Mouse (Mus musculus) olfactory bulb, adult 2 months (tissue): Measurements from ENCODE around the gene Sesn3. TPM values are rescaled to one million over a fixed set of nuclear protein-coding genes. Genes with fewer than 3 reads are reported as not detected.

ENCODE experiments used
- H3K27ac ChIP-seq: fragments of 200-500 bp; 2 replicates; pipeline ENCODE4 v1.5.1; 2012; ENCODE audit warnings: low read depth, low read length; ENCODE audit not compliant: insufficient read depth
- H3K4me1 ChIP-seq: fragments of 200-500 bp; 2 replicates; pipeline ENCODE4 v1.6.1; 2012; ENCODE audit warnings: low read length; ENCODE audit not compliant: control insufficient read depth, insufficient read depth
- H3K4me3 ChIP-seq: fragments of 200-500 bp; 2 replicates; pipeline ENCODE4 v1.5.1; 2012; ENCODE audit warnings: mild to moderate bottlenecking, low read depth, low read length, moderate library complexity; ENCODE audit not compliant: insufficient read depth
- CTCF ChIP-seq: fragments of 200-500 bp; IDR thresholded peaks from 2 replicates; pipeline ENCODE4 v1.5.1; 2012; ENCODE audit warnings: low read depth, mild to moderate bottlenecking, low read length, moderate library complexity; ENCODE audit not compliant: insufficient read depth
- POLR2A ChIP-seq: fragments of 200-500 bp; IDR thresholded peaks from 2 replicates; pipeline ENCODE4 v1.6.1; 2012; ENCODE audit warnings: mild to moderate bottlenecking, low read depth, low read length, moderate library complexity; ENCODE audit not compliant: insufficient read depth
- WGBS: fragments of 180-500 bp; shearing (Covaris S2); methylation state at CpG from one replicate; pipeline ENCODE4 v1.1.7; 2018; 5-methylcytosine and 5-hydroxymethylcytosine counted together
- polyA plus RNA-seq: library from polyadenylated mRNA; stranded (reverse); fragments of >200 nt; gene quantifications from 2 replicates; pipeline ENCODE4 v1.2.4, GENCODE M21; 2012; ENCODE audit warnings: low replicate concordance; ENCODE audit not compliant: missing spikeins, insufficient read depth, insufficient read length

Sesn3 gene
- polyA plus RNA-seq, 1 experiment = 243 TPM

GRCm38 (mm10) chr9:14379769-14380385, 105.0 kb downstream of the Sesn3 start:
- Histone ChIP-seq H3K27ac (no peak overlapping the region), H3K4me1 (peaks cover 11% of the 10 kb centered on the region), H3K4me3 (peak overlapping the region; percentile 97)
- TF ChIP-seq CTCF = no peak
- no peak for TF ChIP-seq POLR2A
- 47% methylated on average over 8 of the region's 8 CpGs for WGBS

- Histone ChIP-seq H3K4me1 (peaks cover 11% of the 10 kb centered on the region), H3K27ac (peak overlapping the region; percentile 84), H3K4me3 (peak overlapping the region; percentile 97)
- TF ChIP-seq CTCF (no peak), POLR2A (peak; percentile 75)
- under 1% methylated on average over 76 of the region's 76 CpGs for WGBS
These were observed 105.8 kb downstream of the Sesn3 start for GRCm38 (mm10) chr9:14380386-14381285.

- no peak for TF ChIP-seq POLR2A
- no peak for TF ChIP-seq CTCF
- peak within 1 kb of the TSS; percentile 97 for H3K4me3 ChIP-seq
- peak within 1 kb of the TSS; percentile 84 for H3K27ac ChIP-seq
- peaks cover 11% of the 10 kb centered on the region for H3K4me1 ChIP-seq
- WGBS = 6% methylated on average over 8 of the region's 8 CpGs
These were observed 106.6 kb downstream of the Sesn3 start, which contains the start of gene Endod1 for GRCm38 (mm10) chr9:14381353-14382055. Endod1 (minus strand) TSS chr9:14381507.

- peaks cover 11% of the 10 kb centered on the region for H3K4me1 ChIP-seq
- no peak overlapping the region for H3K27ac ChIP-seq
- TF ChIP-seq CTCF = no peak
- no peak for TF ChIP-seq POLR2A
- 92% methylated on average over 5 of the region's 5 CpGs for WGBS
- H3K4me3 ChIP-seq = no peak overlapping the region
These were observed 107.5 kb downstream of the Sesn3 start for GRCm38 (mm10) chr9:14382256-14382791.

Other genes starting within 250 kb of the Sesn3 start
- not detected in 2 replicates for gene Endod1, start 106.4 kb downstream of the Sesn3 start, polyA plus RNA-seq
- gene Kdm4d, start 225.4 kb downstream of the Sesn3 start, polyA plus RNA-seq = not detected in 2 replicates
- not detected in 2 replicates for gene Cwc15, start 225.6 kb downstream of the Sesn3 start, polyA plus RNA-seq